Mouse (Mus musculus) adrenal gland, adult 18-20 months (tissue): ENCODE results near the gene Nbl1. TPM values are rescaled to one million over a fixed set of nuclear protein-coding genes. Genes with fewer than 3 reads are reported as not detected.

Experiments used
- DNase-seq, 2 experiments: peaks; one replicate each; pipeline ENCODE4 v3.0.0; 2021 to 2022; ENCODE audit warnings: low spot score in 2 of 2
- total RNA-seq, 2 experiments: library from RNA; stranded (reverse); gene quantifications; 1 replicate in 1 of 2; 2 replicates in 1 of 2; pipeline ENCODE4 v1.2.3; 2021

The Nbl1 gene
- total RNA-seq, 2 experiments from 2014 or later, result 47.8 to 57.5 TPM

GRCm38 (mm10) chr4:139033263-139034009 lies 59.4 kb downstream of the Nbl1 start:
- DNase-seq, result no peak

DNA sequence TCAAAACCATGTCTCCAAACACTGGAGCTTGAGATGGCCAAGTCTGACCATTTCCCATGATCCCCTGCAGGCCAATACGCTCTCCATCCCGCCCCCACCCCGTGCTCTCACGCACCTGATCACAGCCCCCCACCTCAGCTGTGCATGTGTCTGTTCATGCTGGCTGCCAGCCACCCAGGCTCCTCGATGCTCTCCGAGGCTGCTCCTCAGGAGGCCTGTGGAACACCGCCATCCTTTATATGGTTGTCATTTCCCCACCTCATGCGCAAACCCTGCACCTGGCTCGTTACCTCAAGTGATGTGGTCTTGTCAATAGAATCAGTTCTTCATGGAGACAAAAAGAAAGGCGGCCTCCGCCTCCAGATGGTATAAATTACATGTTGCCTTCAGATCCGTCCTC lies 60.3 kb downstream of the Nbl1 start:
- no peak for DNase-seq

Other genes with a start within 250 kb of the Nbl1 start
- 10 to 100 TPM; 10.7 to 22.4 TPM for gene Pla2g5, start 229.5 kb downstream of the Nbl1 start, total RNA-seq
- not detected for gene Gm13030, start 219.0 kb downstream of the Nbl1 start, total RNA-seq
- 1 to 10 TPM; 1.6 to 3.1 TPM for gene Pla2g2e, start 215.1 kb downstream of the Nbl1 start, total RNA-seq
- gene Otud3, start 179.0 kb downstream of the Nbl1 start, total RNA-seq, result 10 to 100 TPM; 12.3 to 13.1 TPM
- not detected for gene Rnf186, start 125.9 kb downstream of the Nbl1 start, total RNA-seq
- 10 to 100 TPM; 15.1 to 19.0 TPM for gene Tmco4, start 120.1 kb downstream of the Nbl1 start, total RNA-seq
- under 1 TPM; 0.23 to 0.42 TPM for gene Htr6, start 17.4 kb downstream of the Nbl1 start, total RNA-seq
- 100 to 1,000 TPM; 380 to 443 TPM for gene Minos1, start 38.1 kb upstream of the Nbl1 start, total RNA-seq
- gene Capzb, start 99.9 kb upstream of the Nbl1 start, total RNA-seq, result 100 to 1,000 TPM; 351 to 362 TPM
- 1 to 10 TPM; 8.8 to 9.2 TPM for gene Pqlc2, start 217.7 kb upstream of the Nbl1 start, total RNA-seq
- 10 to 100 TPM; 59.3 to 71.3 TPM for gene Akr7a5, start 217.8 kb upstream of the Nbl1 start, total RNA-seq